Mouse (Mus musculus): ENCODE measurements around the gene Ssc4d.

The Ssc4d gene

DNA sequence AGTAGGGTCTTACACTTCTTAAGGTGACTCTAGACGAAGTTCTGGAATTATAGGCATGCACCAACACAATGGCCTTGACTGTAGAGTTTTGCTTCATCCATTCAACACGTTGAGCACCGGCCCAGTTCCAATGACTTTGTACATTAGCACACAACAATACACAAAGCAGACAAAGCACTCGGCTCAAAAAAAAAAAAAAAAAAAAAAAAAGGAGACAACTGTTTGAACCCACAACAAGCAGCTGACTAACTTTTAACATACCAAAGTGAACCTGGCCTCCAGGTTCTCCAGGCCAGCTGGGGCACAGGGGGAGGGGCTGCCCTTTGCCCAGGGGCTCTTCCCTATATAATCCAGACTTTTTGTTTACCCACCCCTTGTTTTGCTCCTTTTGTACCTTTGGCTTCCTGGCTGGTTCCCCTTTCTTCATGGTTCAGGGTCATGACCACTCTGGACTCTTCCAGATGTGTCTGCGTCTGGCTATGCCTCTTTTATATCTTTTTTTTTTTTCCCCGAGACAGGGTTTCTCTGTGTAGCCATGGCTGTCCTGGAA lies 38.6 kb downstream of the Ssc4d start:
- DNase-seq, result no peak

DNA sequence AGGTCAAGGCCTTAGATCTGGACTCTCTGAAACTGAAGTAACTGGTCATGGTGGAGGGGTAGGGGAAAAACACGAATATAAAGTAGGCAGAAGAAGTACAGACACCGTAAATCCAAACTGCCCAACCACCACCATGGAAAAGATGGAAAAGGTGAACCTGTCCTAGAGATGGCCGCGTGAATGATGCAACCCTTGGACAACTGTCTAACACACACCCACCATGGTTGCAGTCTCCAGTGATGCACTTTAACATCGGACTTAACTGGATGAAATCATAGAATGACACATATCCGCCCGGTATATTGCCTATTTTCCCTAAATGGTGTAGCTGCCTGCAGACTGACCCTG lies 39.2 kb downstream of the Ssc4d start:
- no peak for DNase-seq

GRCm38 (mm10) chr5:135934481-135935175 lies 39.7 kb downstream of the Ssc4d start, which contains the start of gene Ywhag:
Gene Ywhag, minus strand, starts transcription at chr5:135934616.
- peak; percentile 95 to 99 for DNase-seq

DNA sequence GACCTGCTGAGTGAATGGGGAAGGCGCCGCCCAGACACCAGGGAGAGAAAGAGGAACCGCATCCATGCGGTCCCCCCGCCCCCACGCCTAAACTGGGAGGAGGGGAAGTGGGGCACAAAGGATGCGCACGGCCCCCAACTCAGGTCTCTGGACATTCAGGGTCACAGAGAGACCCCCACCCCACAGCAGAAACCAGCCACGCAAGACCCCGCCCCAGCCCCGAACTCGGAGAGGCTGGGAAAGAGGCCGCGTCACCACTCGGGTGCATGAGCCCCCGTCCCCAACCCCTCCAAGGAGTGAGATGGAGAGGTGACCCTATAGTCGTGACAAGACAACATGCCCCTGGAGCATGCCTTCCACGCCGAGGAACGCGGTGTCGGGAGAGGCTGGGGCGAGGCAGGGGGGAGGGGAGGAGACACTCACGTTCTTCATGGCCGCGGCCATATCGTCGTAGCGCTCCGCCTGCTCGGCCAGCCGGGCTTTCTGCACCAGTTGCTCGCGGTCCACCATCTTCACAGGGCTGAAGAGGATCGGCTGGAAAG lies 40.4 kb downstream of the Ssc4d start:
- peak; percentile 65 to 75 for DNase-seq

GRCm38 (mm10) chr5:135933222-135933899 lies 41.0 kb downstream of the Ssc4d start:
- DNase-seq, result no peak

DNA sequence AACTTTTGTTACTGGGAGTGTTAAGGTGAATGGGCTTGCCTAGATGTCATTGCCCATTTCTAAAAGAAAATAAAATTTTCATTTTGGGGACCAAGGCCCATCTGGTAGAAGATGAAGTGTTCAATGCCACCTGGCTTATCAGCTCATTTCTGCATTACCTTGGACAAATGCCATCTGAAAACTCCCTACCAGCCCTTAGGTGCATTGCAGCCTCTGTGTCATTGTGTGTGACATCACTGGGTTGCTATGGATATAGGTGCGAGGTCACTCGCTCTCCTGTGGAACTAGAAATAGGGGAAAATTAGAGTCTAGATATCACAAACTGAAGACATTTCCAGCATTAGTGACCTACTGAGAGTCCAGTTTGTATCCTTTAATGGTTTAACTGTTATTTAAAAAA lies 42.0 kb downstream of the Ssc4d start:
- no peak for DNase-seq

DNA sequence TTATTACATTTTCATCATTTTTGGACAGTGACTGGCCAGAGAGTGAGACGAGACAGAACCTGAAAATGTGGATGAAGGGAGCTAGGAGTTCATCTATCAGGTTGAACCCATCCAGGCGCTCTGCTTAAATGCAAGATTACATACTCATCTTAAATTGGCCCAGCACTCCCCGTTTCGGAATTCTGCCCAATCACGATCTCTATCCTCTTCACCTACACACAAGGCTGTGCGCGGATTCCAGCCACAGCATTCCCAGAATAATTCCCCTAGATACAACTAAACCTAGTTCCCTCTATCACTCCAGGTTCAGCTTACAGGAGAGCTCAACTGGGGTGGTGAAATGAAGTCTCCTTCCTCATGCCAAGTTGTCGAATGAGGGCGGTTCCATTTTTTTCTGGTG lies 42.8 kb downstream of the Ssc4d start:
- no peak for DNase-seq

DNA sequence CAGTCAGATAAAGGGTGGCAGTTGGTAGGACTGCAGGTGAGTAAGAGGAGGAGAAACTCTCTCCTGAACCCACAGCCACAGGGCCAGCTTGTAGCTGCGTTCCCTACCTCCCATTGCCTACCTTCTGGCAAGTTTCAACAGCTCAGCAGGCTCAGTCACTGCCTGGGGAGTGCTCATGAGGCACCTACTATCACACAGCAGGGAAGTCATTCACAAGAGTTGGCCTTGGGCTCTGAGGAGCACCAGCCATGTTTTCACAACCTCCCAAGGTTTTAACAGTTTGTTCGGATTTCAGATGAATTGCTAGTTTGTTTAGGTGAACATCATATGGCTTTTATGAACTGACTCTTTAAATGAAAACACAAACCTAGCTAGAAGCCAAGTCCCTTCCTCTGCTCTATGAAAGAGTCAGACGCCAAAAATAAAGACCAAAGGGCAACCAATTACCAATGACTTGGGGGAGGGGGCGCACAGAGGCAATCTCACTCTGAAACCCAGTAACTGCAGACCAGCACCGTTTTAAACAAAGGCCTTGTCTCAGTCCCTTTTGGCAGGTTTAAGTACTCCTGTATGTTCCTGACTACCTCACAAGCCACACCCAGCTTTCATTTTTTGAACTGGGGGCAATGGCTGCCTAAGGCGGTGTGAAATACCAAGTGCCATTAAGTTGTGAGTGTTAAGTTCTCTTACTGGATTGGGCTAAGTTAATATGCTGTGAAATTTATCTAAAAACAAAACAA lies 44.5 kb downstream of the Ssc4d start:
- DNase-seq, result no peak

DNA sequence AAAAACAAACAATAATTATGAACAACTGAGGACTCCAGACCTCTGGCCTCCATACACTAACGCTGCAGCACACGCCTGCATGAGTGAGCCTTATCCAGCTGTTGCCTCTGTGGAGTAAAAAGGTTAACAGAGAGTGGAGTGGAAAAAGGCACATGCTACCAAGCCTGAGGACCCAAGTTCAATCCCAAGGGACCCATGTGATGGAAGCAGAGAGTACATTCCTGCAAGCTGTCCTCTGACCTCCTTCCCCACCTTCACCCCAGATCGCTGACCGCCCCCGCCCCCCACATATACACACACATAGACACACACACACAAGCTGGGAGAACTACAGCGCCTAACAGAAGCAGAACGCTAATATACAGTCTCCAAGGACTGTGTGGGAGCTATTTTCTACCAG lies 50.4 kb downstream of the Ssc4d start:
- DNase-seq, result no peak

DNA sequence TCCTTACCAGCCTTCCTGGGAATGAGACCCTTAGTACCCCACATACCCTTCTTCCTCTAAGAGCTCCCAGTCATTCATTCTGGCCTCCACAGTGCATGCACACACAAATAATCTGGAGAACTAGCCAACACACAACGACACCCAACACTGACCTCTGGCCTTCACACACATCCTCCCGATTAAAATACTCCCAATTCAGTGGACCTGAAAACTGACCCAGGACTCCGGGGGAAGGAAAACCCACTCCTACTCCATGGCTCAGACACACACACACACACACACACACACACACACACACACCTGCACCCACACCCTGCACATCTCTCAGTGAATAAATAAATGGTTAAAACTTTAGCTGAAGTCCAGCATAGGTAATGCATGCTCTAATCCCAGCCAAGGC lies 54.4 kb downstream of the Ssc4d start:
- no peak for DNase-seq

GRCm38 (mm10) chr5:135918593-135918992 lies 55.7 kb downstream of the Ssc4d start:
- DNase-seq, result no peak

DNA sequence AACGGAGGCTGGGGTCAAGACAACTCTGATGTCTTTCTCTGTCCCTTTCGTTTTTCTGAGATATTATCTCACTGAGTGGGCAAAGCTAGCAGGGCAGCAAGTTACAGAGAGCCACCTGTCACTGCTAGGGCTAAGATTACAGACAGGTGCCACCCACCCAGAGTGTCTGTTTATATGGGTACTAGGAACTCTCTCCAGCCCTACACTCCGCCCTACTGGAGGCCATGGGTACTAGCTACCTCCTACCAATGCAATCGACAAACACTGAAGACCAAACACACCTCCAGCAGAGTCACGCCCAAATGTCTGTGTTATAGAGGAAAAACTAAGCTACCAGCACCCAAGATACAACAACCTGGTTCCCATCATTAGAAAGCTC lies 56.3 kb downstream of the Ssc4d start:
- DNase-seq, result no peak

DNA sequence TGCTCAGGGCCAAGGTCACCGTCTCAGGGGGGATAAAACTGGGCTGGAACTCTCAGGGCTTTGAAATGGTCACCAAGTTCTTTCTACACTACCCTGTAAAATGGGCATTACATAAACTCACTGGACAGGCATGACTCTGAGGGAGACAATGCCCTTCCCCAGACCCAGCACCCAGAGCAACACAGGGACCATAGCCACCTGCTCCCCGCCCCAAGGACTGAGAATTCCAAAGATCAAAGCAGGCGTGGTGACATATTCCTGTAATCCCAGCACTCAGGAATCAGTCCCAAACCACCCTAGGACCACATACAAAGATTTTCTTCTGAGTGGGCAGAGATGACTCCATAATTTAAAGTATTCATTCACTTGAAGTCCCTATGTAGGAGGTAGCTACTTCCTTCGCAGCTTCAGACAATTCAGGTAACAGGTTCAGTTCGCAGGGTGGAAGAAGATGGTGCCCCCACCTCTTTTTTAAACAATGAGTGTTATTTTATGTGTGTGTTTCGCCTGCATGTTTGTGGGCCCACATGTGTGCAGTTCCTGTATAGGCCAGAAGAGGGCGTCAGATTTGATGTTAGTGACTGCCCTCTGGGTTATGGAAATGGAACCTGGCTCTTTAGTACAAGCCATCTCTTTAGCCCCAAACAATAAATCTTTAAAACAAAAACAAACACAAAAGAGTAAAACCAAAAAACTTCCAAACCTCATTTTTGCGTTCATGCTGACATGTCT lies 56.8 kb downstream of the Ssc4d start:
- no peak for DNase-seq

DNA sequence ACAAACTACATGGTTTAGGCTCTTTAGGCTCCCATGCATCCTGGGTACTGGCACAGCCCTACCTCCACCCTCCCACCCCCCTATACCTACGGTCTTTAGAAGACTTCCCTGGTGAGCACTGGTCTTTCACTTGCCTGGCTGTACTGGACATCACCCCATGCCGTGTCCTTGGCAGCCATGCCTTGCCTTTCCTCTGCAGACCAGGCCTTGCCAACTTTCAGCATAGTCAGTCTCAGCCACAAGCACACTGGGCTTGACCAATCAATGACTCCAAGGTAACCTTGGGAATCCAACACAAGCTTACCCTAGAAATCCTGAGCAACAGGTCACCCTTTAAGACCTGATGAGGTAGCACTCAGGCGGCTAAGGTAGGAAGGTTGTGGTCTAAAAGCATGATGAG lies 57.7 kb downstream of the Ssc4d start:
- no peak for DNase-seq

DNA sequence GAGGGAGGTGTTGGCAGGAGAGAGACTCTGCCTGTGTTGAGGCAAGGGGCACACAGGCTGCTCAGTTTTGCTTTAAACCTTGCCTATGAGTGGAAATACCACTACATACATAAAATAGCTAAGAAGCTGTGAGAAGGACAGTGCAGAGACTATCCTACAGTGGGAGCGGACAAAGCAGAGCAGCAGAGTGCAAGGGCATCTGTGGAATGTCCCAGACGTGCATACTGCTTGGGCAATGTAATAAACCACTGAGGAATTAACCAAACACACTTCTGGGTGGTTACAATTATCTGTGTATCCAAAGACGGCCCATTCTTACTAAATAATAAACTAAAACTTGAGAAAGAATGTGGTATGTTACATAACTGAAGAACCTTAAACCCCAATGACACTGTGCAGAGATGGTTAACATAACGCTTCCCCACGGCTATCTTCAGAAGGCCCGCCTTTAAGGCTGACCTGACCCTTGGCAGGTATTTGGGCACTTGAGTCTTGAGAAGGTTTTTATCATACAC lies 58.2 kb downstream of the Ssc4d start:
- no peak for DNase-seq

DNA sequence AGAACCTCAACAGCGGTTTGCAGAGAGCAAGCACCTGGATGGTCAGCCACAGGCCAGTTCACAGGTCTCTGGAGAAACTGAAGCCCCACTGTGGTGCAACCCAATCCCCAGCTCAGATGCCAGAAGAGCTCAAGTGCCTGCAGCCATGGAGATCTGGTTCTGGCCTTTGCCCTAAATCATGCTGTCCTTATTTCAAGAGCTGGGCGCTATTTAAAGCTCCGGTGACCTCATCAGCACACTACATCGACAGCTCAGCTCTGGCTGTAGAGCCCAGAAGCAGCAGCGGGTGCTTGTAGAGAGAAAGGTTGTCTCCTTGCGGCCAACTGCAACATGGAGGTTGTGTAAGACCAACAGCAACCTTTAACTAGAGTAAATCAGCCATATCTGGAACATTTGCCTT lies 60.2 kb downstream of the Ssc4d start:
- DNase-seq, result no peak

DNA sequence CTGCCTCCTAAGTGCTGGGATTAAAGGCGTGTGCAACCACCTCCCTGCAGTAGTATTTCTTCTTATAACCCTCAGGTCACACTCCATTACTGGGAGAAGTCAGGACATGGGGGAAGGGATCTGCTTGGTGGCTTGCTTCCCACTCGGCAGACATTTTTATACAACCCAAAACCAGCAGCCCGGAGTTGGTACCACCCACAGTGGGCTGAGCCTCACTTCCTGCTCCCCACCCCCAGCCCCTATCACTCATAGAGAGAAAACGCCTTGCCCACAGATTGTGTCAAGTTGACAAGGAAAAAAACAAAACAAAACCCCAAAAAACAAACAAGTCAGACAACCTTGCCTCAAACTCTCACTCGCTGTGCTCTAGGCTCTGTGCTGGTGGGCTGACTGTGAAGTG lies 61.1 kb downstream of the Ssc4d start:
- no peak for DNase-seq

DNA sequence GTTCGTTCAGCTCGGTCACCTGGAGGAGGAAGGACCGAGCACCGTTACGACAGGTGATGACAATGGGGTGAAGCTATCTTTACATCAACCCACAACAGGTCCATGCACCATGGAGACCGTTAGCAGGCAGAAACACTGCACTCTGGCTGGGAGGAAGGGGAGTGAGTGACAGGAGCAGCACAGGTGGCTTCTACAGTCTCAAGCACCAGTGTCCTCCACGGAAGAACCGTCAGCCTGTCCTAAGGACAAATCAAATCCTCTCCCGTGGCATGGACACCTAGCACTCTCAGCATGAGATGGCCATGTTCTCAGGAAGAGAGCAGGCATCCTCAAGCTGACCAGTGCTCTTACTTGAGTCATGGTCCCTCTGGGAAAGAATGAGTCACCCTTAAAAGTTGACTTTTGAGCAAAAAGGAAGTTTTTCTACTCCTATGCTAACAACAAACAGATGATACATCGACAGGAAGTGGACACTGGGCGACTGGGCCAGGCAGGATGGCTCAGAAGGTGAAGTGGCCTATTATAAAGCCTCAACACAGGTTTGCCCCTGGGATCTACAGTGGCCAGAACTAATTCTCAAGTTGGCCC lies 62.6 kb downstream of the Ssc4d start:
- DNase-seq, result no peak

DNA sequence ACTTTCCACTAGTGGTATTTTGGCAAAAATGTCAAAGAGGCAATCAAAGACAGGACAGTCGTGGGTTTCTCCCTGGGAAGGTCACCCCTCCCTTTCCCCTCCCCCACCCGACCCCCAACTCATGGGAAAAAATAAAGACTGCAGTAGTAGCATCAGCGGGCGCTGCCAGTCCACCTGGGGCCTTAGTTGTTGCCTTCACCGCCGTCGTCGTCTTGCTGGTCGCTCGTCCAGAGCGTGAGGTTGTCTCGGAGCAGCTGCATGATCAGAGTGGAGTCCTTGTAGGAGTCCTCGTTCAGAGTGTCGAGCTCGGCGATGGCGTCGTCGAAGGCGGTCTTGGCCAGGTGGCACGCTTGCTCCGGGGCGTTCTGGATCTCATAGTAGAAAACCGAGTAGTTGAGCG lies 63.5 kb downstream of the Ssc4d start:
- no peak for DNase-seq
